Mouse (Mus musculus): ENCODE data around the gene Prss8.
A peak's percentile ranks its signal among the peaks of the same experiment; 100 is the strongest.
"Not testable (repeated sequence)": the region's sequence is repeated elsewhere in the genome, so short reads cannot be mapped to it uniquely, and the experiment has no call there.

The Prss8 gene

DNA sequence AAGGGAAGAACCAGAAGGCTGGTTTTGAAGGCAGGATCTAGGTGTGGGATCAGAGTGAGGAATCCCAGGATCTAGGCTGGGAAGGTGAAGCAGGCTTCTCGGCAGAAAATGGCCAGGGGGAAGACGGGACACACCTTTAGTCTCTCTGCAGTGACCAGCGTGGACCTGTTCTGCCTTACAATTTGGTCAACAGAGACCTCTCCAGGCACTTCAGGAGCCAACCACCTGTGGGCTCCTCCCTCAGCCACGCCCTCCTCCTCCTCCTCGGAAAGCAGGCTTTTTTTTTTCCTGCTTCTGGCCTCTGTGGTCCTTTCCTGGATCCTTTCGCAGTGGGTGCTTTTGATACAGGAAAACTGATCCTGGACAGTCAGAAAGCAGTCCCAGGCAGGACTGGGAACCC, at the start of gene Prss8:
Gene Prss8, minus strand, starts transcription at position 182 of the 400 bp plus-strand sequence.
- DNase-seq (ENCODE audit: low spot score) = peak; percentile 91

DNA sequence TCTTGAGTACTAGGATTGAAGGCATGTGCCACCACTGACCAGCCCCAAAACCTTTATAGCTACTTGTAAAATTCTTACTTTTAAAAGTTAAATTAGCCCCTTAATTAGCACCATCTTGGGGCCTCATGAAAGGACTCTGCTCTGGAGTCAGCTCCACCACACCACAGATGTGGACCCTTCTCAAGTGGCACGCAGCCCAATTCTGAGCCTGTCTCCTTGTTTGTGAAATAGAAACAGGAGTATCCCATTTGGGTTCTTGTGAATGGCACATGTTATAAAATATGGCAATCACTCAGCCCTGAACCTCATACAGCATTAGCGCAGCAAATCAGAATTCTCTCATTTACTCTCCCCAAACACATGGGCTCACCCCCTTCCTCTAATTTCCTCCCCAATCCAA, 49.0 kb upstream of the Prss8 start:
- no peak for DNase-seq (ENCODE audit: low spot score)

- DNase-seq (ENCODE audit: low spot score) = no peak
Observed at GRCm38 (mm10) chr7:127974413-127974930, 44.6 kb upstream of the Prss8 start.

DNA sequence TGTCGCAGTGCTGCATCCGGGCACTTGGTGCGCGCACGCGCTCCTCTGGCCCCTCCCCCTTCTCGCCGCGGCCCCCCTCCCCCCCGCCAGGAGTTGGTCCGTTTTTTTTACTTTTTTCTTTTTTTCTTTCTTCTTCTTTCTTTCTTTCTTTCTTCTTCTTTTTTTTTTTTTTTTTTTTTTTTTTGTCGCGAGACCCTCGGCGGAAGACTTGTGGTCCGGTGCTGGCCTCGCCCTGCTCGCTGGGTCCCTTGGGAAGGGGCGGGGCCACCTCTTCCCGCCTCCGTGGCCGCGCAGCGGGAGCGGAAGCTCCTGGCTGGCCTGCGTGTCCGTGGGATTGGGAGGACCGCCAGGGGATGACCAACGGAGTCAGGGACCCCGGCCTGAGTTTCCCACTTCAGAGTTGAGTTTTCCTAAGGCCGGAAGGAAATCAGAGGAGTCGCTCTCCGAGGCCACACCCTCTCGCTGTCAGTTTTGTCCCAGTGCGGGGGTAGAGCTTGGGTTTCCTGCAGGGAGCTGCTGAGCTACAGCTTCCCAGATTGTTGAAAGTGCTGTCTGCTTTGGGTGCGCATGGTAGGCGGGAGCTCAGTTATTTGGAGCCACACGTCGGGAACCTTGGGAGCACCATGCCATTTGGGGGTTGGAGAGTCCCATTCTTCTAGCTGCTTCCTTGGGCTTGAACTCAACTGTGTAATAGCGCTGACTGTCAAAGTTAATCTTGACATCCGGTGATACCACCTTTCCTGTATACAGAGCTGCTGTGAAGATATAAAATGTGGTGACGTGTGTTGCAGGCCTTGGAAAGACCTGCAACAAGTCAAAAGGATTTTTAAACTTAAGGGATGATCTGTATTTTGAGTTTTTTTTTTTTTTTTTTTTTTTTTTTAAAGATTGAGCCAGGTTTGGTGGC, 38.3 kb upstream of the Prss8 start:
- peak; percentile 73 for DNase-seq (ENCODE audit: low spot score)

DNA sequence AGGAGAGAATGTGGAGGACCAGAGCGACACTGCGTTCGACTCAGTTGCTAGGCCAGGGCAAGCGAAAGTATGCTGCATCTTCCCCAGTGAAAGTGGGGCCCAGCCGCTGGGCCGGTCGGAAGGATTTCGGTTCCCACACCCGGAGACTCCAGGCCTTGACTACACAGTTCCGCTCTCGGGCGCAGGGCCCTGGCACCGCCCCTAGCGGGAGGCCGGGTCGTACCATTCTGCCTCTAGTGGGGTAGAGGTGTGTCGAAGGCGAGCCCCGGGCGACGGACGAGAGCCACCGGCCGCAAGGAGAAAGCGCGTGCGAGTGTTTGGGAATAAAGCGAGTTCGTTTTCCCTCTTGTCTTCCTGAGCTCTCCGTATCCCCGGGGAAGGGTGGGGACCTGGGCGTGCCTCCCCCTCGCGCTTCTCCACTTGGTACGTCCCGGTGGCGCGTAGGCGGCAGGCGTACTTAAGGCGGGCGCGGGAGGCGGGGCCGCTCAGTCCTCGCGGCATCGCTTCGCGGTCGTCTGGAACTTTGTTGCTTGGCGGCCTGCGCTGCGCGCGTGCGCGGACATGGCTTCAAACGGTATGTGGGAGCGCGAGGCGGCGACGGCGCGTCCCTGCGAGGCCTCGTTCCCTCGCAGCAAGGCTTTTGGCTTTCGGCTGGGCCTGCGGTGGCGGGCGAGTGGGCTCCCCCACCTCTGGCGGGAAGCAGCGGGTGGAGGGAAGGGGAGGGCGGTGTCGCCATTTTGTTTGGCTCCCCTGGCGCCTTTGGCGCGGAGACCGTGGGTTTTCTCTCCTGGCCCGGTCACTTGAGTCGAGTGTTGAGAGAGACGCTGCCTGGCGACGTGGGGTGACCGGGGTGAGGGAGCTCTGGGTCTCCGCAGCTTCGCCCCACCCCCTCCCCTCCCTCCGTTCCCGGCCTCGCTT, 37.4 kb upstream of the Prss8 start, which contains the start of gene Fus:
Gene Fus, plus strand, starts transcription at position 454 of the 918 bp plus-strand sequence.
- peak; percentile 93 for DNase-seq (ENCODE audit: low spot score)

DNA sequence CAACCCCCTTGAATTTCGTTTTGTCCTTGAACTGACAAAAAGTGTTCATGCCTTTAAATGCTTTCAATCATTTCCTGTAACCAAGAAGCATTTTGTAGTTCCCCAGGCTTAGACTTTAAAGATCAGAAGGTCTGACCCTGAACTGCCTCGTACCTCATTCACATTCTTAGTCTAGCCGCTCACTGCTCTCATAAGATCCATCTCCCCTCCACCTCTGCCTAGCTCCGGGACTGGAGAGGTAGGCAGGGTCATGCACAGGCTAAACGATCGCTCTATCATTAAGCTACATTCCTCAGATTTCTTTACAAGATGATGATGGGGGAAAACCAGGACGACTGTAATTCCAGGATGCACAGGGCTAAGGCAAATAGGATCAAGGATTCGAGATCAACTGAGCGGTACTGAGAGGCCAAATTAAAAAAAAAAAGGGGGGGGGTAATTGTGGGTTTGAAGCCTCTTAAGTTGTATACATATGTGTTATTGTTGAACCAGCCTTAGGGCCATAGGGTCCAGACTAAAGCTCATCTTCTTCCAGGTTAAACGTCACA, 36.5 kb upstream of the Prss8 start:
- no peak for DNase-seq (ENCODE audit: low spot score)

GRCm38 (mm10) chr7:127959364-127959763, 29.5 kb upstream of the Prss8 start:
- DNase-seq (ENCODE audit: low spot score) = no peak

DNA sequence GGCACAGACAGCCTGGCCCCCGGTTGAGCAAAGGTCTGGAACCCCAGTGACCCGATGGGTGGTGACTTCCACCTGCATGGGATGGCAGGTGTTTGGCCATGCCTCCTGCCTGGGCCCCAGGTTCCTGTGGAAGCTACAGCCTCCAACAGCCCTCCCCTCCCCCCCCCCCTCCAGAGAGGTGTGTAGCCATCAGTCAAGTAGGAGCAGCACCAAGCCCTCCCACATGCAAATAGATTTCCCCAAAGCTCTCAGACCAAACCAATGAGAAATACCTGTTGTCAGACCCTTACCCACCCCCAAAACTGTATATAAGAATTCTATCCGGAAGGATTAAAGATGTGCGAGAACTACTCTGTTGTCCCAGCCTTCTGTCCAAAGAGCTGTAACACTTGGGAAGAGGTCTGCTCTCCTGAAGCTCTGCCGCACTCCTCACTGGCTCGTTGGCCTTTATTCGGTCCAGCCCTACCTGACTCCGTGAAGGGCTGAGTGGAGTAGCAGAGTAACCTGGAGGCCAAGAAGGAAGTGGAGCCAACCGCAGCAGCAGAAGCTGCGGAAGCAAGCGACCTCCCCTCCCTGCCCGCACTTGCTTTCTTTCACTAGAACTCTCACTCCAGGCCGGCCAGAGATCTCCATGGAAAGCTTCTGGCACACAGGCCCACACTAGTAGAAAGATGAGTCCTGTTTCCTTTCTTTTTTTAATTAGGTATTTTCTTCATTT, 23.1 kb upstream of the Prss8 start:
- DNase-seq (ENCODE audit: low spot score) = no peak

- DNase-seq (ENCODE audit: low spot score) = no peak
Observed at GRCm38 (mm10) chr7:127946470-127947023, 16.6 kb upstream of the Prss8 start, which contains the start of gene Prss36. TSS of gene Prss36 (minus strand) at chr7:127946725.

GRCm38 (mm10) chr7:127944614-127945013, 14.7 kb upstream of the Prss8 start:
- DNase-seq (ENCODE audit: low spot score) = no peak

GRCm38 (mm10) chr7:127942097-127942496, 12.2 kb upstream of the Prss8 start:
- DNase-seq (ENCODE audit: low spot score) = not testable (repeated sequence)

GRCm38 (mm10) chr7:127936216-127936884, 6.4 kb upstream of the Prss8 start:
- DNase-seq (ENCODE audit: low spot score) = no peak

GRCm38 (mm10) chr7:127935748-127936159, 5.8 kb upstream of the Prss8 start:
- DNase-seq (ENCODE audit: low spot score) = no peak

- peak; percentile 97 for DNase-seq (ENCODE audit: low spot score)
Observed at GRCm38 (mm10) chr7:127935028-127935722, 5.3 kb upstream of the Prss8 start.

GRCm38 (mm10) chr7:127934075-127934474, 4.2 kb upstream of the Prss8 start:
- no peak for DNase-seq (ENCODE audit: low spot score)

DNA sequence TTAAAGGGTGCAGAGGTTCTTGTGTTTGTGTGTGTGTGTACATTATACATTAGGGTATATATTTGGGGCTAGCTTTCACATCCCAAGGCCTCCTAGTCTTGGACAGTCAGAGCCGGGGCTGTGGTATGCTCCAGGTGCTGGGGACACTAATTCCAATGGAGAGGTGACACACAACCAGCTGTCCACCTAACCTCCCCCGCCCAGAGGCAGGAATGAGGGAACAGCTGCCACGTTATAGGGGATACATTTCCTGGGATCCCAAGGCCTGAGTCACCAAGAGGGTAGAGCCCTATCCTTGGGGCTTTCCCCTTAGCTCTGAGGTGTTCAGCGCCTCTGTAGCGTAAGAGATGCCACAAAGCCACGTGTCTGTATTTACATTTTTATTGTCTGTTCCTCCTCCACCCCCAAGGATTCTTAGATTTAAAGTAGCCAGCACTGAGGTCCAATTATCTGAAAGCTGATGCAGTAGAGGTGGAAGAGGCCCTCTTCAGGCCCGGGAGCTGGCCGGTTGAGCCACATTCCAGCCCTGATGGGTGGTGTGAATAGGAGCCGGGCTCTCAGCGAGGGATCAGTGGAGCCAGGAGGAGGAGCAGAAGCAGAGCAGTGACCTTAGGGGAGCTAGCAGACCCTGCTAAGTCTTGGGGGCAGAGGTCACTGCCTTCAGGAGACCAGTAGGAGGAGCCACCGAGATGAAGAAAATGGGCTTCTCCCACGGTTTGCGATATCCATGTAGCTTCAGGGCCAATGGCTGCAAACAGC, 2.5 kb upstream of the Prss8 start:
- peak; percentile 83 for DNase-seq (ENCODE audit: low spot score)

DNA sequence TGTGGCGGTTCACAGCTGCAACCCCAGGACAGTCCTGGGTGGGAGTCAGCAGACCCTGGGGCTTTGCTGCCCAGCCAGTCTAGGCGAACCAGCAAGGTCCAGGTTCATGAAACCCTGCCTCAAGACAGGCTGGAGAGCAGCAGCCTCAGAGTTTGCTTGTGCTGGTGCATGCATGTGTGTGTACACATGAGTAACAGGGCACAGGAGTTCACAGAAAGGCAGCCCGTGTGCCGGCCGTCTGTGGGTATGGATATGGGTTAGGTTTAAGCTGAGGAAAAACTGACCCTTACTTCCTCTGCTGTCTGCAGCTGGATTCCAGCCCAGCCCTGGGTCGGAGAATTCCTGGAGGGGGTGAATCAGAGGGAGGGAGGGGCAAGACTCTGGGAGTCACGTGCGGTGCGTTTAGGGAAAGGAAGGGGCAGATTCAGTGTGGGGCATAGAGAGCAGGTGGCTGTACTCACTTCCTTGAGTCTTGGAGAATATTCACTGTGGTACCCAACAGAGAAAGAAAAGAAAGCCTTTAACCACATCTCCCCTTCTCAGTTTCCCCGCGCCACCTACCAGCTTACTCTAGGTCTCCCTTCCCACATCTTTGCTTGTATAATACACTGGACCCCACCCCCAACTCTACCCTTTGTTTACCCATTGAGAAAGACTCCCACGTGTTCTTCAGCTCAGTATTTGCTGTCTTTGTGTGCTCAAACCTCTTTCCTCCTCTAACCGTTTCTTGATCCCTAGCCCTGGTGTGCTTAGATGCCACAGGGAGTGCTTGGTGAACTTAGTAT, 1.6 kb upstream of the Prss8 start:
- DNase-seq (ENCODE audit: low spot score) = peak; percentile 70

GRCm38 (mm10) chr7:127930636-127931035, 732 bp upstream of the Prss8 start:
- DNase-seq (ENCODE audit: low spot score) = no peak

Data from lung, postnatal 25 days (tissue).